Mouse (Mus musculus) lung, embryonic 16.5 days (tissue): ENCODE measurements around the gene Rnf208. TPM values are rescaled to one million over a fixed set of nuclear protein-coding genes. Genes with fewer than 3 reads are reported as not detected.

Experiments
- ATAC-seq: fragments of 200-750 bp; cut with Nextera tagmentation; 2 replicates; pipeline ENCODE4 v1.8.0; 2017; ENCODE audit warnings: low read depth, mild to moderate bottlenecking, moderate library complexity
- H3K27ac ChIP-seq: fragments of 300-500 bp; sonication (generic); 2 replicates; pipeline ENCODE4 v1.5.1; 2014; ENCODE audit warnings: mild to moderate bottlenecking, control low read depth, low read length
- H3K27me3 ChIP-seq: fragments of 300-500 bp; sonication (generic); 2 replicates; pipeline ENCODE4 v1.6.1; 2014; ENCODE audit warnings: low read depth, low read length, mixed read lengths; ENCODE audit not compliant: control insufficient read depth, insufficient read depth
- H3K36me3 ChIP-seq: fragments of 300-500 bp; sonication (generic); 2 replicates; pipeline ENCODE4 v1.6.1; 2014; ENCODE audit warnings: low read length; ENCODE audit not compliant: control insufficient read depth, insufficient read depth
- H3K4me1 ChIP-seq: fragments of 300-500 bp; sonication (generic); replicated peaks from 2 replicates; pipeline ENCODE4 v1.6.1; 2014; ENCODE audit warnings: low read length, mixed read lengths; ENCODE audit not compliant: control insufficient read depth, insufficient read depth
- H3K4me2 ChIP-seq: fragments of 300-500 bp; sonication (generic); 2 replicates; pipeline ENCODE4 v1.6.1; 2014; ENCODE audit warnings: low read depth, low read length, control low read depth
- H3K4me3 ChIP-seq: fragments of 300-500 bp; sonication (generic); 2 replicates; pipeline ENCODE4 v1.5.1; 2014; ENCODE audit warnings: mild to moderate bottlenecking, low read length, control low read depth
- H3K9ac ChIP-seq: fragments of 300-500 bp; sonication (generic); 2 replicates; pipeline ENCODE4 v1.6.1; 2014; ENCODE audit warnings: low read length, control low read depth
- H3K9me3 ChIP-seq: fragments of 300-500 bp; sonication (generic); 2 replicates; pipeline ENCODE4 v1.6.1; 2016; ENCODE audit warnings: low read length; ENCODE audit not compliant: control insufficient read depth
- WGBS: fragments of 180-500 bp; shearing (Covaris S2); extraction: QIAGEN DNeasy Blood & Tissue Kit; methylation state at CpG from one replicate; pipeline ENCODE4 v1.1.7; 2014; 5-methylcytosine and 5-hydroxymethylcytosine counted together
- polyA plus RNA-seq: library from polyadenylated mRNA; unstranded; fragments of >200 nt; fragmentation: Nextera tagmentation; extraction: Ambion mirVana; gene quantifications from 2 replicates; pipeline ENCODE4 v1.2.1, GENCODE M21; 2015

The Rnf208 gene
- polyA plus RNA-seq, 1 experiment from 2014 or later = 9.1 TPM

- Histone ChIP-seq H3K4me3 (no peak overlapping the region), H3K27me3 (no peaks in the 10 kb centered on the region), H3K4me1 (no peaks in the 10 kb centered on the region), H3K9me3 (no peaks in the 10 kb centered on the region), H3K27ac (no peak overlapping the region), H3K36me3 (peaks cover 62% of the 10 kb centered on the region), H3K9ac (no peak overlapping the region), H3K4me2 (no peak overlapping the region)
- peak; percentile 47 for ATAC-seq
- WGBS = 57% methylated on average over 13 of the region's 13 CpGs
These were observed 37.1 kb downstream of the Rnf208 start for GRCm38 (mm10) chr2:25278928-25279882.

- no peak overlapping the region for H3K4me3 ChIP-seq
- peak overlapping the region; percentile 92 for H3K27ac ChIP-seq
- H3K9me3 ChIP-seq = no peaks in the 10 kb centered on the region
- H3K9ac ChIP-seq = no peak overlapping the region
- H3K4me2 ChIP-seq = no peak overlapping the region
- peaks cover 14% of the 10 kb centered on the region for H3K4me1 ChIP-seq
- WGBS = 82% methylated on average over 2 of the region's 2 CpGs
- peaks cover 21% of the 10 kb centered on the region for H3K27me3 ChIP-seq
- H3K36me3 ChIP-seq = peaks cover 37% of the 10 kb centered on the region
- no peak for ATAC-seq
These were observed 43.5 kb downstream of the Rnf208 start for GRCm38 (mm10) chr2:25285551-25285950.

GRCm38 (mm10) chr2:25286314-25286713 is 44.3 kb downstream of the Rnf208 start:
- 68% methylated on average over 1 of the region's 1 CpGs for WGBS
- peak; percentile 16; the same call in 1 of the 2 replicates for ATAC-seq
- Histone ChIP-seq H3K27me3 (peaks cover 29% of the 10 kb centered on the region), H3K9ac (peak overlapping the region; percentile 43; the same call in 1 of the 2 replicates), H3K4me1 (peaks cover 21% of the 10 kb centered on the region), H3K9me3 (no peaks in the 10 kb centered on the region), H3K27ac (peak overlapping the region; percentile 92), H3K4me2 (peak overlapping the region; percentile 30; the same call in 1 of the 2 replicates), H3K36me3 (peaks cover 33% of the 10 kb centered on the region), H3K4me3 (no peak overlapping the region)

- Histone ChIP-seq H3K4me1 (peaks cover 22% of the 10 kb centered on the region), H3K36me3 (peaks cover 29% of the 10 kb centered on the region), H3K9ac (no peak overlapping the region), H3K4me2 (peak overlapping the region; percentile 30), H3K27ac (peak overlapping the region; percentile 92), H3K9me3 (no peaks in the 10 kb centered on the region), H3K27me3 (peaks cover 36% of the 10 kb centered on the region), H3K4me3 (no peak overlapping the region)
- WGBS = 34% methylated on average over 7 of the region's 7 CpGs
- ATAC-seq = peak; percentile 76
These were observed 45.0 kb downstream of the Rnf208 start for GRCm38 (mm10) chr2:25286837-25287636.

- Histone ChIP-seq H3K9ac (no peak within 1 kb of the TSS), H3K27ac (peak within 1 kb of the TSS; percentile 92), H3K9me3 (no peaks in the 10 kb centered on the region), H3K4me2 (peak within 1 kb of the TSS; percentile 30), H3K36me3 (peaks cover 25% of the 10 kb centered on the region), H3K4me1 (peaks cover 29% of the 10 kb centered on the region), H3K4me3 (no peak within 1 kb of the TSS), H3K27me3 (peaks cover 44% of the 10 kb centered on the region)
- 82% methylated on average over 6 of the region's 6 CpGs for WGBS
- no peak for ATAC-seq
These were observed 46.0 kb downstream of the Rnf208 start, which contains the start of gene Tmem210 for GRCm38 (mm10) chr2:25287927-25288649. TSS of gene Tmem210 (plus strand) at chr2:25288145.

- peaks cover 20% of the 10 kb centered on the region for H3K36me3 ChIP-seq
- peaks cover 29% of the 10 kb centered on the region for H3K4me1 ChIP-seq
- no peak for ATAC-seq
- no peak overlapping the region for H3K9ac ChIP-seq
- H3K4me2 ChIP-seq = no peak overlapping the region
- H3K27me3 ChIP-seq = peaks cover 46% of the 10 kb centered on the region
- H3K27ac ChIP-seq = no peak overlapping the region
- H3K4me3 ChIP-seq = no peak overlapping the region
- WGBS = 77% methylated on average over 7 of the region's 7 CpGs
- no peaks in the 10 kb centered on the region for H3K9me3 ChIP-seq
These were observed 46.8 kb downstream of the Rnf208 start for GRCm38 (mm10) chr2:25288734-25289345.

GRCm38 (mm10) chr2:25289651-25290050 is 47.6 kb downstream of the Rnf208 start, which contains the start of gene Lrrc26:
TSS of gene Lrrc26 (plus strand) at chr2:25289915.
- peaks cover 46% of the 10 kb centered on the region for H3K27me3 ChIP-seq
- no peaks in the 10 kb centered on the region for H3K9me3 ChIP-seq
- H3K9ac ChIP-seq = peak within 1 kb of the TSS; percentile 46; the same call in 1 of the 2 replicates
- no peak for ATAC-seq
- 8% methylated on average over 11 of the region's 11 CpGs for WGBS
- H3K4me1 ChIP-seq = peaks cover 29% of the 10 kb centered on the region
- peak within 1 kb of the TSS; percentile 47 for H3K4me2 ChIP-seq
- H3K4me3 ChIP-seq = peak within 1 kb of the TSS; percentile 42
- peaks cover 13% of the 10 kb centered on the region for H3K36me3 ChIP-seq
- H3K27ac ChIP-seq = 0 out of 2 replicates have a peak within 1 kb of the TSS, but pooled peaks have one; percentile 4

- H3K4me2 ChIP-seq = peak overlapping the region; percentile 47
- H3K4me1 ChIP-seq = peaks cover 29% of the 10 kb centered on the region
- no peaks in the 10 kb centered on the region for H3K9me3 ChIP-seq
- no peak overlapping the region for H3K27ac ChIP-seq
- H3K9ac ChIP-seq = peak overlapping the region; percentile 46; the same call in 1 of the 2 replicates
- no peak for ATAC-seq
- peak overlapping the region; percentile 42 for H3K4me3 ChIP-seq
- WGBS = 2% methylated on average over 54 of the region's 54 CpGs
- H3K27me3 ChIP-seq = peaks cover 46% of the 10 kb centered on the region
- H3K36me3 ChIP-seq = peaks cover 7% of the 10 kb centered on the region
These were observed 48.2 kb downstream of the Rnf208 start for GRCm38 (mm10) chr2:25290101-25290815.
